Mouse (Mus musculus) myocyte (in vitro differentiated cells): ENCODE results near the gene Clint1.

ENCODE experiments used
- CEBPB ChIP-seq: IDR thresholded peaks from 2 replicates; pipeline ENCODE4 v1.6.1; 2011; ENCODE audit warnings: mild to moderate bottlenecking, moderate library complexity; ENCODE audit not compliant: poor library complexity, insufficient read depth, severe bottlenecking
- E2F4 ChIP-seq: IDR thresholded peaks from one replicate; pipeline ENCODE4 v1.6.1; 2011; ENCODE audit warnings: mild to moderate bottlenecking, control low read depth, moderate library complexity; ENCODE audit not compliant: insufficient read depth
- MAX ChIP-seq: IDR thresholded peaks from one replicate; pipeline ENCODE4 v1.6.1; 2011; ENCODE audit warnings: low read depth, mild to moderate bottlenecking, control low read depth
- MYOD1 ChIP-seq, 3 experiments: IDR thresholded peaks; one replicate each; pipeline ENCODE4 v1.6.1; 2011; ENCODE audit warnings: control low read depth in 2 of 3, low read depth in 2 of 3, mild to moderate bottlenecking in 2 of 3, moderate library complexity in 1 of 3; ENCODE audit not compliant: insufficient read length in 2 of 3, control insufficient read depth in 1 of 3
- MYOG ChIP-seq, 3 experiments: IDR thresholded peaks; one replicate each; pipeline ENCODE4 v1.6.1; 2011; ENCODE audit warnings: control low read depth in 2 of 3, low read depth in 2 of 3, mild to moderate bottlenecking in 2 of 3; ENCODE audit not compliant: insufficient read length in 2 of 3, control insufficient read depth in 1 of 3, insufficient read depth in 1 of 3
- POLR2A ChIP-seq: IDR thresholded peaks from one replicate; pipeline ENCODE4 v1.6.1; 2011; ENCODE audit warnings: low read depth, mild to moderate bottlenecking, control low read depth, moderate library complexity; ENCODE audit not compliant: insufficient read length
- POLR2AphosphoS2 ChIP-seq: IDR thresholded peaks from one replicate; pipeline ENCODE4 v1.6.1; 2011; ENCODE audit warnings: low read depth, control low read depth; ENCODE audit not compliant: insufficient read length
- REST ChIP-seq: IDR thresholded peaks from one replicate; pipeline ENCODE4 v1.6.1; 2011; ENCODE audit warnings: mild to moderate bottlenecking, control low read depth, moderate library complexity; ENCODE audit not compliant: insufficient read depth, insufficient read length
- SRF ChIP-seq: IDR thresholded peaks from one replicate; pipeline ENCODE4 v1.6.1; 2011; ENCODE audit warnings: low read depth; ENCODE audit not compliant: control insufficient read depth, insufficient read length
- TCF12 ChIP-seq: IDR thresholded peaks from one replicate; pipeline ENCODE4 v1.6.1; 2011; ENCODE audit warnings: mild to moderate bottlenecking, control low read depth; ENCODE audit not compliant: poor library complexity, insufficient read depth, severe bottlenecking
- TCF3 ChIP-seq: IDR thresholded peaks from one replicate; pipeline ENCODE4 v1.6.1; 2011; ENCODE audit warnings: low read depth, control low read depth; ENCODE audit not compliant: insufficient read length
- USF1 ChIP-seq: IDR thresholded peaks from one replicate; pipeline ENCODE4 v1.6.1; 2011; ENCODE audit warnings: low read depth, mild to moderate bottlenecking, control low read depth, moderate library complexity

DNA sequence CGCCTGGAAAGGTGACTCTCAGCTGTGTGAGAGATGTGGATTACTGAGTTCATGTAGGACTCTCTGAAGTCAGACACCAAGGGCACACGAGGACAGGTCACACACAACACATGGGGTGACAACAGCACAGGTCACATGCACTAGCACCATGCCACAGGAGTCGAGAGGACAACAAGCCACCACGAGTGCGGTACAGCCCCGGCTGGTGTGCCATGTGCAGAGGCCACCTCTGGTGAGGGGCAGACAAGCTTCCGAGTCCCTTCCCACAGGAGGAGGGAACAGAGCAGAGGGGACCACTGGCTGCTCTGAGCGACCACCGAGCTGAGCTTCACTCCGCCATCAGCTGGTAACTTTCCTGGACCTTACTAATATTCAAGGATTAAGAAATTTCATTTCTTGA lies 80.9 kb downstream of the Clint1 start:
- TF ChIP-seq POLR2A, result no peak
- TF ChIP-seq TCF3, result no peak
- no peak for TF ChIP-seq MAX
- no peak for TF ChIP-seq USF1
- TF ChIP-seq TCF12, result no peak
- TF ChIP-seq E2F4, result no peak
- TF ChIP-seq MYOG (IDR thresholded peaks at IDR 0.05; ENCODE audit: control insufficient read depth in 1 of 3, insufficient read depth in 1 of 3, insufficient read length in 2 of 3, low read depth in 2 of 3), result no peak
- TF ChIP-seq POLR2AphosphoS2, result no peak
- no peak for TF ChIP-seq MYOD1 (IDR thresholded peaks at IDR 0.05; ENCODE audit: control insufficient read depth in 1 of 3, insufficient read length in 2 of 3, low read depth in 2 of 3)
- TF ChIP-seq CEBPB, result no peak
- no peak for TF ChIP-seq SRF
- no peak for TF ChIP-seq REST
